Mouse (Mus musculus) megakaryocyte, embryonic 14.5 days (primary cell): ENCODE results near the gene 1110002E22Rik.

Experiments used
- FLI1 ChIP-seq: IDR thresholded peaks from 2 replicates; pipeline ENCODE4 v1.6.1; 2012; ENCODE audit warnings: low read length, inconsistent platforms, mixed read lengths
- GATA1 ChIP-seq: IDR thresholded peaks from 3 replicates; pipeline ENCODE4 v1.6.1; 2012; ENCODE audit warnings: mixed read lengths, low read length, inconsistent platforms, borderline replicate concordance

- TF ChIP-seq FLI1 (no peak), GATA1 (no peak)
Observed at GRCm38 (mm10) chr3:138050772-138051171, 14.1 kb upstream of the 1110002E22Rik start.
